Mouse (Mus musculus) cortical plate, adult 2 months (tissue): ENCODE measurements around the gene Ogfod2.

Experiments
- CTCF ChIP-seq: fragments of 200-500 bp; IDR thresholded peaks from 2 replicates; pipeline ENCODE4 v1.5.1; 2011; ENCODE audit warnings: mild to moderate bottlenecking, control low read depth, low read length; ENCODE audit not compliant: insufficient read depth; ENCODE audit errors: extremely low read depth
- POLR2A ChIP-seq: fragments of 200-500 bp; IDR thresholded peaks from 2 replicates; pipeline ENCODE4 v1.6.1; 2011; ENCODE audit warnings: mild to moderate bottlenecking, low read length, control low read depth; ENCODE audit not compliant: insufficient read depth; ENCODE audit errors: extremely low read depth

DNA sequence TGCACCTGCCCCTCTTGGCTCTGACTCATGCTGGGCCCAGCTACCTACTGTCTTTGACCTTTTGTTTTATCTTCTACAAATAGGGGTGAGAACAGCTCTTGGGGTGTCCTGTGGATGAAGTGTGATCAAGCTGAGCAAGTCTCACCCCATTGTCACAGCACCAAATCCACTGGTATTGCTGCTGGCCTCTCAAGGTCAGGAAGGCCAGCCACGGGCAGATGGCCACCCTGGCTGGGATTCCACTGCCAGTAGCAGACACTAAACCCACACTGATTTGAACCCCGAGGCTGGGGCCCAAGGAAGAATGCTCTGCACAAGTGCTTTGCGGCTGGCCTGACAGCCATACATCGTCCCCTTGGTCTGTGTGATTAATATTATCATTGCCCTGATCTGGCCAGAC is 46.2 kb downstream of the Ogfod2 start:
- TF ChIP-seq POLR2A (no peak), CTCF (no peak)
